Mouse (Mus musculus): ENCODE measurements around the gene Adh6b. TPM values are rescaled to one million over a fixed set of nuclear protein-coding genes. Genes with fewer than 3 reads are reported as not detected.

Adh6b gene
- polyA plus RNA-seq, 1 experiment = not detected

DNA sequence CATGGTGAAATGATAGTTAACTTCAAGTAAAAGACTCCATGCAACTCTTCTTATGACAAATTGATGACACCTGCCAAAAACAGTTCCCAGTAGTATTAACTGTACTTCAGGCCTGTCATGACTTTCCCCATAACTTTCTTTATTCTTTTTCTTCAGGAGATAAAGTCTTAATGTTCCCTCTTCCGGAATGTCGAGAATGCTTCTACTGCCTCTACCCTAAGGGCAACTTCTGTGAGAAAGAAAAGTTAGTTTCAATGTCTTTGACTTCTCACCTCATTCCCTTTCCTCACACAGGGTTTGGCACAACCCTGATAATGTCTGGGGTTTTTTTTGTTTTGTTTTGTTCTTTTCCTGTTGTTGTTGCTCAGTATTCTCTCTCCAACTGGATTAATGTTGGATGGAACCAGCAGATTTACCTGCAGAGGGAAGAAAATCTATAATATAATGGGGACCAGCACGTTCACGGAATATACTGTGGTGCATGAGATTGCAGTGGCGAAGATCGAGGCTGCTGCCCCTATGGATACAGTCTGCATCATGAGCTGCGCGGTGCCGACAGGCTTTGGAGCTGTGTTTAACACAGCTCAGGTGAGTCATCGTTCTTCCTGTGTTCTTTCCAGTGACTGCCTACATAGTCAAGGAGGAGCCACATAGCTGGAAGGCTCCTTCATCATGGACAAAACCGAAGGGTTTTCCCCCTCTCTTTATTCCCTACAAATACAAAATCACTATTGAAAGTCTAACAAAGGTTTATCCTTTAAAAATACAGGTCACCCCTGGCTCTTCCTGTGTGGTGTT, 10.6 kb downstream of the Adh6b start:
- no peaks in the 10 kb centered on the region for H3K36me3 ChIP-seq (ENCODE audit: control insufficient read depth, insufficient read depth)
- no peaks in the 10 kb centered on the region for H3K27me3 ChIP-seq (ENCODE audit: control insufficient read depth, insufficient read depth, insufficient read length)
- no peaks in the 10 kb centered on the region for H3K79me2 ChIP-seq (ENCODE audit: control insufficient read depth, insufficient read depth)
- H3ac ChIP-seq (ENCODE audit: control insufficient read depth, insufficient read length) = no peak overlapping the region
- no peak for TF ChIP-seq TCF3 (IDR thresholded peaks at IDR 0.05; ENCODE audit: insufficient read length, low read depth)
- TF ChIP-seq REST (IDR thresholded peaks at IDR 0.05; ENCODE audit: insufficient read depth, insufficient read length) = no peak
- no peak for TF ChIP-seq TCF12 (IDR thresholded peaks at IDR 0.05; ENCODE audit: insufficient read depth, poor library complexity, severe bottlenecking)
- TF ChIP-seq CEBPB (IDR thresholded peaks at IDR 0.05; ENCODE audit: insufficient read depth, poor library complexity, severe bottlenecking) = no peak
- no peak for TF ChIP-seq POLR2A (IDR thresholded peaks at IDR 0.05; ENCODE audit: insufficient read length, low read depth)
- no peak overlapping the region for H3K4me2 ChIP-seq (ENCODE audit: low read depth)
- no peak overlapping the region for H3K4me3 ChIP-seq

DNA sequence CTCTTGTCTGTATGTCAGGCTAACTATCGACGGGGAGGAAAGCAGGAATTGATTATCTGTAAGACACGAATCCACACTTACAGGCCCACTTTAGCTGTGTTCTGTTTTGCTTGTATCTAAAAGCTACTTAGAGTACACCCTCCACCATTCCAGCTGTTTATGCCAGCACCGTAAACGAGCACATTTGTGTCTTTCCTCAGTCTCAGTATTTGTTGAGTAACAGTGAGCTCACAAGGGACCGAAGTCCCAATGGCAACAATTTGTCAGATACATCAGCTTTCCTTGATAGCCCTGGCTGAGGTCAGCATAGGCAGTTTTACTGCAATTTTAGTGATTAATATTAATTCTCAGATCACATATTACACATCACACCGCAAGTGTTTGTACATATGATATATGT, 17.3 kb downstream of the Adh6b start:
- TF ChIP-seq MYOG (IDR thresholded peaks at IDR 0.05; ENCODE audit: control insufficient read depth in 1 of 3, insufficient read depth in 1 of 3, insufficient read length in 2 of 3, low read depth in 2 of 3) (no peak), CEBPB (IDR thresholded peaks at IDR 0.05; ENCODE audit: insufficient read depth, poor library complexity, severe bottlenecking) (no peak), SRF (IDR thresholded peaks at IDR 0.05; ENCODE audit: control insufficient read depth, insufficient read length, low read depth) (no peak), TCF12 (IDR thresholded peaks at IDR 0.05; ENCODE audit: insufficient read depth, poor library complexity, severe bottlenecking) (no peak), REST (IDR thresholded peaks at IDR 0.05; ENCODE audit: insufficient read depth, insufficient read length) (no peak), TCF3 (IDR thresholded peaks at IDR 0.05; ENCODE audit: insufficient read length, low read depth) (no peak), USF1 (IDR thresholded peaks at IDR 0.05; ENCODE audit: low read depth) (no peak), MAX (IDR thresholded peaks at IDR 0.05; ENCODE audit: low read depth) (no peak), POLR2AphosphoS2 (IDR thresholded peaks at IDR 0.05; ENCODE audit: insufficient read length, low read depth) (no peak), E2F4 (IDR thresholded peaks at IDR 0.05; ENCODE audit: insufficient read depth) (no peak), POLR2A (IDR thresholded peaks at IDR 0.05; ENCODE audit: insufficient read length, low read depth) (no peak), MYOD1 (IDR thresholded peaks at IDR 0.05; ENCODE audit: control insufficient read depth in 1 of 3, insufficient read length in 2 of 3, low read depth in 2 of 3) (no peak)
- Histone ChIP-seq H3K4me2 (ENCODE audit: low read depth) (no peak overlapping the region), H3ac (ENCODE audit: control insufficient read depth, insufficient read length) (no peak overlapping the region), H3K36me3 (ENCODE audit: control insufficient read depth, insufficient read depth) (no peaks in the 10 kb centered on the region), H3K4me3 (no peak overlapping the region), H3K27me3 (ENCODE audit: control insufficient read depth, insufficient read depth, insufficient read length) (no peaks in the 10 kb centered on the region), H3K79me2 (ENCODE audit: control insufficient read depth, insufficient read depth) (no peaks in the 10 kb centered on the region)

GRCm38 (mm10) chr3:138360721-138361120, 19.1 kb downstream of the Adh6b start:
- Histone ChIP-seq H3K27me3 (ENCODE audit: control insufficient read depth, insufficient read depth, insufficient read length) (no peaks in the 10 kb centered on the region), H3ac (ENCODE audit: control insufficient read depth, insufficient read length) (no peak overlapping the region), H3K4me3 (no peak overlapping the region), H3K79me2 (ENCODE audit: control insufficient read depth, insufficient read depth) (no peaks in the 10 kb centered on the region), H3K36me3 (ENCODE audit: control insufficient read depth, insufficient read depth) (no peaks in the 10 kb centered on the region), H3K4me2 (ENCODE audit: low read depth) (no peak overlapping the region)
- TF ChIP-seq TCF3 (IDR thresholded peaks at IDR 0.05; ENCODE audit: insufficient read length, low read depth) (no peak), POLR2A (IDR thresholded peaks at IDR 0.05; ENCODE audit: insufficient read length, low read depth) (no peak), MAX (IDR thresholded peaks at IDR 0.05; ENCODE audit: low read depth) (no peak), CEBPB (IDR thresholded peaks at IDR 0.05; ENCODE audit: insufficient read depth, poor library complexity, severe bottlenecking) (no peak), MYOD1 (IDR thresholded peaks at IDR 0.05; ENCODE audit: control insufficient read depth in 1 of 3, insufficient read length in 2 of 3, low read depth in 2 of 3) (no peak), E2F4 (IDR thresholded peaks at IDR 0.05; ENCODE audit: insufficient read depth) (no peak), REST (IDR thresholded peaks at IDR 0.05; ENCODE audit: insufficient read depth, insufficient read length) (no peak), USF1 (IDR thresholded peaks at IDR 0.05; ENCODE audit: low read depth) (no peak), TCF12 (IDR thresholded peaks at IDR 0.05; ENCODE audit: insufficient read depth, poor library complexity, severe bottlenecking) (no peak), POLR2AphosphoS2 (IDR thresholded peaks at IDR 0.05; ENCODE audit: insufficient read length, low read depth) (no peak), MYOG (IDR thresholded peaks at IDR 0.05; ENCODE audit: control insufficient read depth in 1 of 3, insufficient read depth in 1 of 3, insufficient read length in 2 of 3, low read depth in 2 of 3) (no peak), SRF (IDR thresholded peaks at IDR 0.05; ENCODE audit: control insufficient read depth, insufficient read length, low read depth) (no peak)

DNA sequence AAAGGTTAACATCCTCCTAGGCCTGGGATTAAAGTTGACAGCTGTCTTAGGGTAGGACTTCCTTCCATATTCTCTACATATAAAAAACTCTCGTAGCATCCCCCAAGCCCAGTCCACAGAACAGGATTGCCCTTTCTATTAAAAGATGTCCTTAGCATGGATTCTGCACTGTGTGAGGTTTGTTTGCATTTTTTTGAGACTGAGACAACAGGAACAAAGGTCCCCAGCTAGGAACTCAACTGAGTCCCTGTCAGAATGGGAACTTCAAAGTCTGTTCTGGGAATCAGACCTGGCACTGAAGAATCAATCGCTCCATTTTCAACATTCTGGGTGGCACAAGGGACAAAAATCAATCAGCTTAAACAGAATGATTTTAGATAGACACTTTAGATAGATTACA, 21.3 kb downstream of the Adh6b start:
- Histone ChIP-seq H3K4me3 (no peak overlapping the region), H3K4me2 (ENCODE audit: low read depth) (no peak overlapping the region), H3K79me2 (ENCODE audit: control insufficient read depth, insufficient read depth) (no peaks in the 10 kb centered on the region), H3K27me3 (ENCODE audit: control insufficient read depth, insufficient read depth, insufficient read length) (no peaks in the 10 kb centered on the region), H3K36me3 (ENCODE audit: control insufficient read depth, insufficient read depth) (no peaks in the 10 kb centered on the region), H3ac (ENCODE audit: control insufficient read depth, insufficient read length) (no peak overlapping the region)
- no peak for TF ChIP-seq MYOD1 (IDR thresholded peaks at IDR 0.05; ENCODE audit: control insufficient read depth in 1 of 3, insufficient read length in 2 of 3, low read depth in 2 of 3)
- no peak for TF ChIP-seq E2F4 (IDR thresholded peaks at IDR 0.05; ENCODE audit: insufficient read depth)
- TF ChIP-seq REST (IDR thresholded peaks at IDR 0.05; ENCODE audit: insufficient read depth, insufficient read length) = no peak
- no peak for TF ChIP-seq MYOG (IDR thresholded peaks at IDR 0.05; ENCODE audit: control insufficient read depth in 1 of 3, insufficient read depth in 1 of 3, insufficient read length in 2 of 3, low read depth in 2 of 3)
- no peak for TF ChIP-seq TCF3 (IDR thresholded peaks at IDR 0.05; ENCODE audit: insufficient read length, low read depth)
- no peak for TF ChIP-seq USF1 (IDR thresholded peaks at IDR 0.05; ENCODE audit: low read depth)
- no peak for TF ChIP-seq POLR2AphosphoS2 (IDR thresholded peaks at IDR 0.05; ENCODE audit: insufficient read length, low read depth)
- TF ChIP-seq POLR2A (IDR thresholded peaks at IDR 0.05; ENCODE audit: insufficient read length, low read depth) = no peak
- no peak for TF ChIP-seq MAX (IDR thresholded peaks at IDR 0.05; ENCODE audit: low read depth)
- TF ChIP-seq TCF12 (IDR thresholded peaks at IDR 0.05; ENCODE audit: insufficient read depth, poor library complexity, severe bottlenecking) = no peak
- TF ChIP-seq SRF (IDR thresholded peaks at IDR 0.05; ENCODE audit: control insufficient read depth, insufficient read length, low read depth) = no peak
- TF ChIP-seq CEBPB (IDR thresholded peaks at IDR 0.05; ENCODE audit: insufficient read depth, poor library complexity, severe bottlenecking) = no peak
